Comparison of ENCODE assay signal across 30 mouse cellular contexts in the genomic region with DNA sequence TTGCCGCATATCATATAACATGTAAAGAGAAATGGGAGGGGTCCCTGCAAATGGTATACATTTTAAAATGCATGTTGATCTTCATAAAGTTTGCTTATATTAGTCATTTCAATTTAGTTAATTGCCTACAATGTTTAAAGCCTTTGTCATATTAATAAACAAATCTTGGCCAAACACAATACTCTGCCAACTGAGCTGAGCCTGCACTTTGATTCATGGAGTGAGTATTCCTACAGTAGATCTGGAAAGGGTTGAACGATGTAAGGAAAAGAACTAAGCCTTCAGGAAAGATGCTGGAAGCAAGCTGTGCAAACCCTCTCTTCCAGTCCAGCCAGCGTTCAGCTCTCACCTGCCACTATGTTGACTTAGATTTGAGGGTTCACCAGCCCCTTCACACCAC. TPM values are rescaled to one million over a fixed set of nuclear protein-coding genes. Genes with fewer than 3 reads are reported as not detected.
"Had no signal": no experiment of that assay in that cellular context is flagged by ENCODE, and none has a peak within 500 bp of the region (broad histone marks: within the 10 kb centered on the region; RNA-seq: fewer than 3 reads in every experiment).

No protein-coding gene starts in this region.

- H3K9ac ChIP-seq: heart, embryonic 12.5 days; hindbrain, embryonic 12.5 days; hindbrain, embryonic 14.5 days; intestine, embryonic 15.5 days; limb, embryonic 12.5 days had no signal

- H3K4me2 ChIP-seq: heart, embryonic 12.5 days; hindbrain, embryonic 12.5 days; hindbrain, embryonic 14.5 days; intestine, embryonic 15.5 days; limb, embryonic 12.5 days had no signal

- H3K27me3 ChIP-seq: heart, embryonic 12.5 days; hindbrain, embryonic 12.5 days; intestine, embryonic 15.5 days; limb, embryonic 12.5 days had no signal

- DNase-seq: gastrocnemius, adult 2 months; gastrocnemius, postnatal 10 days; gastrocnemius, postnatal 25 days; heart, adult 18-20 months; heart, postnatal 10 days; heart, postnatal 4 days; kidney, adult 18-20 months; kidney, adult 8-10 months; kidney, postnatal 10 days; kidney, postnatal 25 days; kidney, postnatal 4 days; liver had no signal

- H3K27ac ChIP-seq: gastrocnemius, adult 2 months; heart, embryonic 10.5 days; hindbrain, embryonic 10.5 days; hindbrain, embryonic 12.5 days; hindbrain, embryonic 14.5 days; intestine, embryonic 15.5 days; layer of hippocampus, adult 2 months; left cerebral cortex, adult 2 months; limb, embryonic 10.5 days; limb, embryonic 12.5 days had no signal

- H3K4me1 ChIP-seq: heart, embryonic 10.5 days; heart, embryonic 12.5 days; hindbrain, embryonic 12.5 days; intestine, embryonic 15.5 days had no signal

- H3K9me3 ChIP-seq: heart, embryonic 10.5 days; heart, embryonic 12.5 days; hindbrain, embryonic 10.5 days; hindbrain, embryonic 12.5 days; intestine, embryonic 15.5 days; limb, embryonic 10.5 days; limb, embryonic 12.5 days had no signal

- H3K4me3 ChIP-seq: gastrocnemius, adult 2 months; heart, embryonic 10.5 days; heart, embryonic 12.5 days; hindbrain, embryonic 10.5 days; hindbrain, embryonic 12.5 days; intestine, embryonic 15.5 days; layer of hippocampus, adult 2 months; left cerebral cortex, adult 2 months; limb, embryonic 10.5 days; limb, embryonic 12.5 days had no signal

- ATAC-seq: hindbrain, embryonic 16.5 days; inflammation-experienced regulatory T-cells, adult 6 months; intestine, embryonic 15.5 days had no signal

- H3K36me3 ChIP-seq: heart, embryonic 10.5 days; heart, embryonic 12.5 days; hindbrain, embryonic 10.5 days; hindbrain, embryonic 12.5 days; intestine, embryonic 15.5 days; limb, embryonic 10.5 days; limb, embryonic 12.5 days had no signal

RNA-seq across cellular contexts. Expression of gene Gm11111, which starts 29.6 kb away (rescaled TPM):
- polyA plus RNA-seq: frontal cortex, adult 2 months; heart, embryonic 10.5 days; heart, embryonic 12.5 days; heart, embryonic 14.5 days; heart, embryonic 16.5 days; hindbrain, embryonic 10.5 days; hindbrain, embryonic 12.5 days; hindbrain, embryonic 14.5 days; hindbrain, embryonic 16.5 days; inflammation-experienced regulatory T-cells, adult 6 months; intestine, embryonic 15.5 days; kidney, embryonic 14.5 days; kidney, embryonic 16.5 days; limb, embryonic 10.5 days; limb, embryonic 12.5 days; limb, embryonic 14.5 days had no signal
